Mouse (Mus musculus): ENCODE results near the gene Sgcd. TPM values are rescaled to one million over a fixed set of nuclear protein-coding genes. Genes with fewer than 3 reads are reported as not detected.
A peak's percentile ranks its signal among the peaks of the same experiment; 100 is the strongest.
"Not testable (repeated sequence)": the region's sequence is repeated elsewhere in the genome, so short reads cannot be mapped to it uniquely, and the experiment has no call there.

The Sgcd gene
- total and polyA plus RNA-seq, 3 experiments = 7.1 to 69.5 (median 60.9) TPM

GRCm38 (mm10) chr11:47776019-47776418, 212.8 kb downstream of the Sgcd start:
- no peak for TF ChIP-seq EP300 (IDR thresholded peaks at IDR 0.05; ENCODE audit: insufficient read depth, low read depth, low read length)
- no peak for TF ChIP-seq CTCF (IDR thresholded peaks at IDR 0.05)
- no peak for TF ChIP-seq POLR2A (IDR thresholded peaks at IDR 0.05; ENCODE audit: insufficient read depth, low read depth, low read length)
- no peak overlapping the region for H3K9ac ChIP-seq (ENCODE audit: low read depth, low read length)
- H3K27ac ChIP-seq = no peak overlapping the region
- WGBS = 42% methylated on average over 1 of the region's 1 CpGs
- no peak overlapping the region for H3K4me3 ChIP-seq
- no peaks in the 10 kb centered on the region for H3K27me3 ChIP-seq (ENCODE audit: control insufficient read depth, insufficient read depth, low read length)
- intact Hi-C loops (cut with DNase I) = no loop called here
- H3K36me3 ChIP-seq (ENCODE audit: control insufficient read depth, insufficient read depth, low read length) = no peaks in the 10 kb centered on the region
- DNase-seq = no peak
- no peaks in the 10 kb centered on the region for H3K4me1 ChIP-seq (ENCODE audit: control insufficient read depth, insufficient read depth, low read length)
- no peaks in the 10 kb centered on the region for H3K79me2 ChIP-seq (replicated peaks; ENCODE audit: control insufficient read depth, insufficient read depth, low read length)

GRCm38 (mm10) chr11:47765859-47766258, 222.9 kb downstream of the Sgcd start:
- WGBS = 84% methylated on average over 2 of the region's 2 CpGs
- Histone ChIP-seq H3K36me3 (ENCODE audit: control insufficient read depth, insufficient read depth, low read length) (no peaks in the 10 kb centered on the region), H3K27ac (no peak overlapping the region), H3K4me3 (no peak overlapping the region), H3K9ac (ENCODE audit: low read depth, low read length) (no peak overlapping the region), H3K4me1 (ENCODE audit: control insufficient read depth, insufficient read depth, low read length) (no peaks in the 10 kb centered on the region), H3K79me2 (replicated peaks; ENCODE audit: control insufficient read depth, insufficient read depth, low read length) (no peaks in the 10 kb centered on the region), H3K27me3 (ENCODE audit: control insufficient read depth, insufficient read depth, low read length) (no peaks in the 10 kb centered on the region)
- TF ChIP-seq POLR2A (IDR thresholded peaks at IDR 0.05; ENCODE audit: insufficient read depth, low read depth, low read length) (no peak), EP300 (IDR thresholded peaks at IDR 0.05; ENCODE audit: insufficient read depth, low read depth, low read length) (no peak), CTCF (IDR thresholded peaks at IDR 0.05) (no peak)
- intact Hi-C loops (cut with DNase I) = no loop called here
- no peak for DNase-seq

GRCm38 (mm10) chr11:47763569-47763968, 225.2 kb downstream of the Sgcd start:
- H3K36me3 ChIP-seq (ENCODE audit: control insufficient read depth, insufficient read depth, low read length); H3K4me3 ChIP-seq; H3K27ac ChIP-seq; H3K4me1 ChIP-seq (ENCODE audit: control insufficient read depth, insufficient read depth, low read length); H3K27me3 ChIP-seq (ENCODE audit: control insufficient read depth, insufficient read depth, low read length); H3K9ac ChIP-seq (ENCODE audit: low read depth, low read length); intact Hi-C loops (cut with DNase I); H3K79me2 ChIP-seq (replicated peaks; ENCODE audit: control insufficient read depth, insufficient read depth, low read length); DNase-seq: not testable (repeated sequence)
- WGBS = 78% methylated on average over 3 of the region's 3 CpGs

GRCm38 (mm10) chr11:47759015-47759414, 229.8 kb downstream of the Sgcd start:
- Histone ChIP-seq H3K27ac (no peak overlapping the region), H3K4me3 (no peak overlapping the region), H3K27me3 (ENCODE audit: control insufficient read depth, insufficient read depth, low read length) (no peaks in the 10 kb centered on the region), H3K9ac (ENCODE audit: low read depth, low read length) (no peak overlapping the region), H3K79me2 (replicated peaks; ENCODE audit: control insufficient read depth, insufficient read depth, low read length) (no peaks in the 10 kb centered on the region), H3K4me1 (ENCODE audit: control insufficient read depth, insufficient read depth, low read length) (no peaks in the 10 kb centered on the region), H3K36me3 (ENCODE audit: control insufficient read depth, insufficient read depth, low read length) (no peaks in the 10 kb centered on the region)
- intact Hi-C loops (cut with DNase I) = no loop called here
- WGBS = 71% methylated on average over 4 of the region's 4 CpGs
- TF ChIP-seq EP300 (IDR thresholded peaks at IDR 0.05; ENCODE audit: insufficient read depth, low read depth, low read length) = no peak
- no peak for TF ChIP-seq CTCF (IDR thresholded peaks at IDR 0.05)
- TF ChIP-seq POLR2A (IDR thresholded peaks at IDR 0.05; ENCODE audit: insufficient read depth, low read depth, low read length) = no peak
- DNase-seq = no peak

GRCm38 (mm10) chr11:47742806-47743205, 246.0 kb downstream of the Sgcd start:
- no peak overlapping the region for H3K9ac ChIP-seq (ENCODE audit: low read depth, low read length)
- WGBS = 79% methylated on average over 2 of the region's 2 CpGs
- no peak overlapping the region for H3K4me3 ChIP-seq
- no peak overlapping the region for H3K27ac ChIP-seq
- no peaks in the 10 kb centered on the region for H3K79me2 ChIP-seq (replicated peaks; ENCODE audit: control insufficient read depth, insufficient read depth, low read length)
- no peaks in the 10 kb centered on the region for H3K27me3 ChIP-seq (ENCODE audit: control insufficient read depth, insufficient read depth, low read length)
- TF ChIP-seq POLR2A (IDR thresholded peaks at IDR 0.05; ENCODE audit: insufficient read depth, low read depth, low read length) (no peak), CTCF (IDR thresholded peaks at IDR 0.05) (no peak), EP300 (IDR thresholded peaks at IDR 0.05; ENCODE audit: insufficient read depth, low read depth, low read length) (no peak)
- H3K36me3 ChIP-seq (ENCODE audit: control insufficient read depth, insufficient read depth, low read length) = no peaks in the 10 kb centered on the region
- intact Hi-C loops (cut with DNase I) = no loop called here
- no peak for DNase-seq
- H3K4me1 ChIP-seq (ENCODE audit: control insufficient read depth, insufficient read depth, low read length) = no peaks in the 10 kb centered on the region

- WGBS = 50% methylated on average over 8 of the region's 8 CpGs
- Histone ChIP-seq H3K36me3 (ENCODE audit: control insufficient read depth, insufficient read depth, low read length) (no peaks in the 10 kb centered on the region), H3K4me3 (no peak overlapping the region), H3K4me1 (ENCODE audit: control insufficient read depth, insufficient read depth, low read length) (no peaks in the 10 kb centered on the region), H3K79me2 (replicated peaks; ENCODE audit: control insufficient read depth, insufficient read depth, low read length) (no peaks in the 10 kb centered on the region), H3K27ac (no peak overlapping the region), H3K9ac (ENCODE audit: low read depth, low read length) (no peak overlapping the region), H3K27me3 (ENCODE audit: control insufficient read depth, insufficient read depth, low read length) (no peaks in the 10 kb centered on the region)
- intact Hi-C loops (cut with DNase I) = no loop called here
- no peak for TF ChIP-seq CTCF (IDR thresholded peaks at IDR 0.05)
- TF ChIP-seq POLR2A (IDR thresholded peaks at IDR 0.05; ENCODE audit: insufficient read depth, low read depth, low read length) = no peak
- TF ChIP-seq EP300 (IDR thresholded peaks at IDR 0.05; ENCODE audit: insufficient read depth, low read depth, low read length) = no peak
- peak; percentile 24 to 47 for DNase-seq
Observed at GRCm38 (mm10) chr11:47704930-47705787, 283.6 kb downstream of the Sgcd start.
